Mouse (Mus musculus) brain, embryonic 14.5 days (tissue): ENCODE measurements at regions not wholly inside any gene's neighbourhood (a gene's known extent, or its start where the extent isn't known, plus 50 kb on each side); places are given as distances from the start of the nearest gene placed in this dataset.

Experiments used
- CTCF ChIP-seq: fragments of 200-500 bp; IDR thresholded peaks from 2 replicates; pipeline ENCODE4 v1.5.1; 2012; ENCODE audit warnings: inconsistent platforms, mild to moderate bottlenecking, moderate library complexity, borderline replicate concordance; ENCODE audit not compliant: insufficient read depth, insufficient read length; ENCODE audit errors: extremely low read depth
- POLR2A ChIP-seq: fragments of 200-500 bp; IDR thresholded peaks from 2 replicates; pipeline ENCODE4 v1.6.1; 2012; ENCODE audit warnings: mild to moderate bottlenecking, inconsistent platforms, borderline replicate concordance; ENCODE audit not compliant: poor library complexity, insufficient read depth, insufficient read length, severe bottlenecking; ENCODE audit errors: extremely low read depth

- TF ChIP-seq CTCF = no peak
- no peak for TF ChIP-seq POLR2A
Observed at GRCm38 (mm10) chr16:61484315-61484714, 879.0 kb upstream of the Epha6 start.
